Mouse (Mus musculus) heart, embryonic 14.5 days (tissue): ENCODE data around the gene Dynlt1c. TPM values are rescaled to one million over a fixed set of nuclear protein-coding genes. Genes with fewer than 3 reads are reported as not detected.
"Not testable (repeated sequence)": the region's sequence is repeated elsewhere in the genome, so short reads cannot be mapped to it uniquely, and the experiment has no call there.

Experiments
- ATAC-seq: fragments of 200-750 bp; cut with Nextera tagmentation; 2 replicates; pipeline ENCODE4 v1.8.0; 2017; ENCODE audit warnings: low read depth, moderate TSS enrichment; ENCODE audit not compliant: insufficient number of reproducible peaks, insufficient read depth, low FRiP score
- H3K27ac ChIP-seq, 2 experiments: fragments of 200-500 bp in 1 of 2; fragments of 300-500 bp in 1 of 2; sonication (generic) in 1 of 2; replicated peaks in 1 of 2; 2 replicates each; pipeline ENCODE4 v1.5.1; 2012 to 2014; ENCODE audit warnings: low read depth in 2 of 2, low read length in 2 of 2, control low read depth in 1 of 2, mild to moderate bottlenecking in 1 of 2, mixed read lengths in 1 of 2; ENCODE audit not compliant: control insufficient read depth in 1 of 2, insufficient read depth in 1 of 2
- H3K27me3 ChIP-seq: fragments of 300-500 bp; sonication (generic); 2 replicates; pipeline ENCODE4 v1.6.1; 2014; ENCODE audit warnings: mild to moderate bottlenecking, low read length, control low read depth; ENCODE audit not compliant: control insufficient read depth, insufficient read depth
- H3K36me3 ChIP-seq: fragments of 300-500 bp; sonication (generic); 2 replicates; pipeline ENCODE4 v1.6.1; 2014; ENCODE audit warnings: mild to moderate bottlenecking, control low read depth, low read length, mixed read lengths; ENCODE audit not compliant: control insufficient read depth, insufficient read depth
- H3K4me1 ChIP-seq, 2 experiments: fragments of 200-500 bp in 1 of 2; fragments of 300-500 bp in 1 of 2; sonication (generic) in 1 of 2; 2 replicates each; pipeline ENCODE4 v1.6.1; 2012 to 2014; ENCODE audit warnings: low read length in 2 of 2, control low read depth in 1 of 2, mixed read lengths in 1 of 2; ENCODE audit not compliant: control insufficient read depth in 2 of 2, insufficient read depth in 2 of 2
- H3K4me2 ChIP-seq: fragments of 300-500 bp; sonication (generic); 2 replicates; pipeline ENCODE4 v1.6.1; 2014; ENCODE audit warnings: mild to moderate bottlenecking, low read length
- H3K4me3 ChIP-seq, 2 experiments: fragments of 200-500 bp in 1 of 2; fragments of 300-500 bp in 1 of 2; sonication (generic) in 1 of 2; 2 replicates each; pipeline ENCODE4 v1.5.1; 2012 to 2014; ENCODE audit warnings: low read length in 2 of 2, mild to moderate bottlenecking in 2 of 2, control low read depth in 1 of 2, low read depth in 1 of 2, moderate library complexity in 1 of 2; ENCODE audit not compliant: control insufficient read depth in 1 of 2, insufficient read depth in 1 of 2
- H3K9ac ChIP-seq: fragments of 300-500 bp; sonication (generic); 2 replicates; pipeline ENCODE4 v1.6.1; 2014; ENCODE audit warnings: mild to moderate bottlenecking, low read length
- H3K9me3 ChIP-seq: fragments of 300-500 bp; sonication (generic); 2 replicates; pipeline ENCODE4 v1.6.1; 2016; ENCODE audit warnings: low read length, control low read depth; ENCODE audit not compliant: control insufficient read depth
- WGBS: fragments of 180-500 bp; shearing (Covaris S2); extraction: QIAGEN DNeasy Blood & Tissue Kit; methylation state at CpG from one replicate; pipeline ENCODE4 v1.1.7; 2014; 5-methylcytosine and 5-hydroxymethylcytosine counted together
- polyA plus RNA-seq: library from polyadenylated mRNA; unstranded; fragments of >200 nt; fragmentation: Nextera tagmentation; extraction: Ambion mirVana; gene quantifications from 2 replicates; pipeline ENCODE4 v1.2.1, GENCODE M21; 2014

Dynlt1c gene
- polyA plus RNA-seq, 1 experiment from 2014 or later, result 22.9 TPM

DNA sequence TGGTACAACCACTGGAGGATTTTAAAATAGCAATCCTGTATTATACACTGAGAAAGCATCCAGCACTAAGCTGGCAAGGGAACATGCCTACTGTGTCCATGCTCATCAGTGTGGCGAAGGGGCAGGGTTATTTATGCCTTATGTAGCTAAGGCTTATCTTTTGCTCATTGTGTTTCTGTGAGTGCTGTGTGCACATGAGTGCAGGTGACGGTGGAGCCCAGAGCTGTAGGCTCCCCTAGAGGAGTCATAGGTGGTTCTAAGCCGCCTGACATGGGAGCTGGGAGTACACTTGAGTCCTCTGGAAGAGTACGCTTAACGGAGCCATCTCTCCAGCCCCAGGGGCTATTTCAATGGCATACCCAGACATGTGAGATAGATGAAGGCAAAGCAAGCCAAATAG, 17.8 kb downstream of the Dynlt1c start:
- not testable (repeated sequence) for H3K9ac ChIP-seq, H3K4me1 ChIP-seq, H3K36me3 ChIP-seq, H3K27ac ChIP-seq, H3K4me3 ChIP-seq, ATAC-seq, H3K27me3 ChIP-seq, H3K9me3 ChIP-seq, H3K4me2 ChIP-seq
- WGBS, result 70% methylated on average over 5 of the region's 5 CpGs

GRCm38 (mm10) chr17:6620035-6620434, 18.6 kb downstream of the Dynlt1c start:
- not testable (repeated sequence) for H3K27me3 ChIP-seq, H3K4me2 ChIP-seq, H3K36me3 ChIP-seq, H3K4me1 ChIP-seq, H3K9ac ChIP-seq, ATAC-seq, H3K4me3 ChIP-seq, H3K27ac ChIP-seq, H3K9me3 ChIP-seq
- WGBS, result 63% methylated on average over 5 of the region's 6 CpGs

DNA sequence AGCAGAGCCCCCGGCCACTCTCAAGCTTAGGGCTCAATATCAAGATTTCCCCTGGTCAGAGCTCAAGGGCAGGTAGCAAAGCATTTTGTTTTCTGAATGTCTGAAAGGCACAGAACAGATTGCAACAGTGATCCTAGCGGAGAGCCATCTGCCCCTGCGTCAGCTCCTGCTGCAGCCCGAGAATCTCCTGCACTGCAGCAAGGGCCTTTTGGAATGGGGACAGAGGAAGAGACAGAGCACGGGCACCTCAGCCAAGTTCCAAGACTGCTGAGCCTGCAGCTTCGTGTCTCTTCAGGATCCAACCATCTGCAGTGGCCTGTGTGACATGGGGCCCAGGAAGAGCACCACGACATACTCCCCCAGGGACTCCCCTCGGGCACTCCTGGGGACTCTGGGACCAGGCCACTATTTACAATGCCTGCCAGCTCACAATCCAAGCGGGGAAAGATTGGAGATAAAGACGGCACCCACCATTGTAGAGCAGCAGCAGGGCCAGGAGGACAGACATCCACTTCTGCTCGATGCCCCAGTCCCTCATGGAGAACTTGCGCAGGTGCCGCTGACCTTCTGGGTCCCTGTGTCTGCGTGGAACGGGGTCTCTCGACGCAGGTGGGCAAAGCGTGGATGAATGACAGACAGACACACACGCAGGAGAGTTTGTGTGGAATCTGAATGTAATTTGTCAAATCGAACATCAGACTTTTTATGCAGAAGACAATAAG, 19.4 kb downstream of the Dynlt1c start:
- H3K9ac ChIP-seq, H3K27me3 ChIP-seq, ATAC-seq, H3K4me1 ChIP-seq, H3K36me3 ChIP-seq, H3K9me3 ChIP-seq, H3K4me3 ChIP-seq, H3K27ac ChIP-seq, H3K4me2 ChIP-seq: not testable (repeated sequence)
- WGBS, result 71% methylated on average over 17 of the region's 20 CpGs

- not testable (repeated sequence) for H3K27me3 ChIP-seq, H3K36me3 ChIP-seq, H3K4me3 ChIP-seq, H3K4me2 ChIP-seq, ATAC-seq, H3K9ac ChIP-seq, H3K9me3 ChIP-seq, H3K27ac ChIP-seq, H3K4me1 ChIP-seq
- WGBS, result 88% methylated on average over 11 of the region's 12 CpGs
Observed at GRCm38 (mm10) chr17:6621976-6622375, 20.5 kb downstream of the Dynlt1c start.

- H3K4me3 ChIP-seq, H3K9me3 ChIP-seq, H3K9ac ChIP-seq, H3K4me1 ChIP-seq, H3K27me3 ChIP-seq, H3K4me2 ChIP-seq, H3K27ac ChIP-seq, H3K36me3 ChIP-seq: not testable (repeated sequence)
- peak; percentile 54; the same call in 1 of the 2 replicates for ATAC-seq
- 53% methylated on average over 1 of the region's 6 CpGs for WGBS
Observed at GRCm38 (mm10) chr17:6624926-6625558, 23.6 kb downstream of the Dynlt1c start.

- not testable (repeated sequence) for H3K4me3 ChIP-seq, ATAC-seq, H3K9me3 ChIP-seq, H3K9ac ChIP-seq, H3K36me3 ChIP-seq, H3K4me2 ChIP-seq, H3K27ac ChIP-seq, H3K4me1 ChIP-seq, H3K27me3 ChIP-seq
- WGBS, result 91% methylated on average over 4 of the region's 4 CpGs
Observed at GRCm38 (mm10) chr17:6630398-6630797, 28.9 kb downstream of the Dynlt1c start.

- H3K9me3 ChIP-seq, H3K27ac ChIP-seq, ATAC-seq, H3K27me3 ChIP-seq, H3K4me3 ChIP-seq, H3K9ac ChIP-seq, H3K36me3 ChIP-seq, H3K4me1 ChIP-seq, H3K4me2 ChIP-seq: not testable (repeated sequence)
- 91% methylated on average over 6 of the region's 6 CpGs for WGBS
Observed at GRCm38 (mm10) chr17:6632850-6633249, 31.4 kb downstream of the Dynlt1c start.

GRCm38 (mm10) chr17:6635781-6636180, 34.3 kb downstream of the Dynlt1c start:
- ATAC-seq, H3K27ac ChIP-seq, H3K9me3 ChIP-seq, H3K27me3 ChIP-seq, H3K4me2 ChIP-seq, H3K4me3 ChIP-seq, H3K36me3 ChIP-seq, H3K9ac ChIP-seq, H3K4me1 ChIP-seq: not testable (repeated sequence)
- WGBS, result 100% methylated on average over 1 of the region's 4 CpGs
